Mouse (Mus musculus) liver, adult 2 months (tissue): Measurements from ENCODE around the gene Mcts1.

Experiments
- CTCF ChIP-seq: fragments of 200-500 bp; IDR thresholded peaks from 2 replicates; pipeline ENCODE4 v1.5.1; 2011; ENCODE audit warnings: low read depth, low read length, control low read depth
- POLR2A ChIP-seq: fragments of 200-500 bp; IDR thresholded peaks from 2 replicates; pipeline ENCODE4 v1.6.1; 2011; ENCODE audit warnings: low read length, control low read depth; ENCODE audit not compliant: insufficient read depth; ENCODE audit errors: extremely low read depth

DNA sequence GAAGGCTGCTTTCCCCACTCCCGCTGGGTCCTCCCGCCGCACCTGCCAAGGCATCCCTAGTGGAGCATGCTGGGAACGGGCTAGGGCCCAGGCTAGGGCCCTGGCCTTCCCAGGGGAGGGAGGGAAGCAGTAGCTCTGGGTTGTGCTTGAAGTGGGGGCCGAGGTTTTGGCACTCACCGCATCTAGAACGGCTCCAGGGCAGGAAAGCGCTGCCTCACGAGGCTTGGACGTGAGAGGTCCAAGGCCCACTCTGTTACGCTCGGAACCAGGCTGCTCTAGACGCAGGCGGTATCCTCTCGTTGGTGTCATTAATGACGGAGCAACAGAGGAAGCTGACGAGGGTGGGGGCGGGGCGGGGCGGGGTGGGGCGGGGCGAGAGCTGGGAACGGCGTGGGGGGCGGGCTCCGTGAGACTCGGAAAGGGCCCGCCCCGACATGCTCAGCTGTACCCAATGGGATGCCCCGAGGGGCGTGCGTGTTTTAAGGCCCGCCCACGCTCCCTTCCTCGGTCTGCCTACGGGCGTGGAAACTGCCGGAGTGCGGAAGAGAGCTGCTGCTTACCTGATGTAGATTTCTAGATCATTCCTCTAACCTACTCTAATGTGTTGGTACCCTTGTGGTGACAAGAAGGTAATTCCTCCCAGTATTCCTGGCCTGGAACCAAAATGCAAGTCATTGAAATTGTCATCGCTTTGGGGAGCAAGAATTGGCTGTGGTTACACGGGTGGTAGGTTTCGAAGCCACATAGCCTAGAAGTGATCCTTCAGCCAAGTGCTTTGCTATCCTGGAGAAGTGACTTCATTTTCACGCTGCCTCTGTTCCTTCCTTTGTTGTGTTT is 34.6 kb downstream of the Mcts1 start, which contains the start of gene C1galt1c1:
- TF ChIP-seq CTCF (no peak), POLR2A (peak; percentile 57; the same call in 1 of the 2 replicates)
